Mouse (Mus musculus) cortical plate, adult 2 months (tissue): ENCODE results near the gene Dmgdh.

Experiments used
- CTCF ChIP-seq: fragments of 200-500 bp; IDR thresholded peaks from 2 replicates; pipeline ENCODE4 v1.5.1; 2011; ENCODE audit warnings: mild to moderate bottlenecking, control low read depth, low read length; ENCODE audit not compliant: insufficient read depth; ENCODE audit errors: extremely low read depth
- POLR2A ChIP-seq: fragments of 200-500 bp; IDR thresholded peaks from 2 replicates; pipeline ENCODE4 v1.6.1; 2011; ENCODE audit warnings: mild to moderate bottlenecking, low read length, control low read depth; ENCODE audit not compliant: insufficient read depth; ENCODE audit errors: extremely low read depth

GRCm38 (mm10) chr13:93721916-93722315 lies 47.7 kb downstream of the Dmgdh start:
- TF ChIP-seq CTCF (no peak), POLR2A (no peak)
